ENCODE assay signal across 8 mouse cellular contexts in the genomic region with DNA sequence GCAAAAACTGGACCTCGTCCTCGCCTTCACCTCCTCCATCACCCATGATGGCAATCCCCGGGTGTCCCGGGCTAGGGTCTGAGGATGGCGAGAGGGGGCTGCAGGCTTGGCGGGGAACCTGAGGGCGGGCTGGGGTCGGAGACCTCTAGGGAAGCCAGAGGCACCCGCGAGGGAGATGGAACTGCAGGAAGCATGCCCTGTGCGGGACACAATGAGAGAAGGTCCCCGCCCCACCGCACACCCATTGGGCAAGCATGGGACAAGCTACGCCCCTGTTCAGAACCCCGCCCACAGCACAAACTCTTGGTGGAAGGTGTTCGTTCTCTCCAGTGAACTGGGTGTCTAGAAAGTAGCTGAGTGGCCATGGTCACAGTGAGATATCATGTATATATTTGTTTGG. TPM values are rescaled to one million over a fixed set of nuclear protein-coding genes. Genes with fewer than 3 reads are reported as not detected.
DNase-seq lines count a peak whose midpoint lies in the region; ATAC-seq and TF ChIP-seq lines count a peak whose summit lies in the region.

Gene Ryr1 (minus strand): TSS at position 210 of the 400 bp plus-strand sequence.

- DNase-seq in heart, adult 2 months = peak; percentile 16 to 31
- DNase-seq in heart, adult 9 months (ENCODE audit: low spot score in 2 of 2) = no peak
- DNase-seq in c-Kit-positive CD71-negative TER-119-negative erythroid progenitor cells, embryonic 14.5 days (ENCODE audit: low read depth) = peak; percentile 73
- peak; percentile 86 for DNase-seq in gastrocnemius, postnatal 14 days
- peak; percentile 32 for DNase-seq in kidney, adult 18-20 months
- DNase-seq in lung, adult 2 months = peak; percentile 33
- DNase-seq in adipocyte (ENCODE audit: low spot score) = no peak

- H3K36me3 ChIP-seq in heart, adult 2 months (ENCODE audit: control insufficient read depth, insufficient read depth, low read length) = no peaks in the 10 kb centered on the region
- no peaks in the 10 kb centered on the region for H3K36me3 ChIP-seq in neural tube, embryonic 15.5 days

- H3K4me2 ChIP-seq in neural tube, embryonic 15.5 days = peak within 1 kb of the TSS; percentile 58

- no peak for TF ChIP-seq EP300 in heart, adult 2 months (IDR thresholded peaks at IDR 0.05; ENCODE audit: insufficient read depth, low read depth, low read length)

- whole genome bisulfite sequencing in heart, adult 2 months = under 1% methylated on average over 16 of the region's 16 CpGs
- 3% methylated on average over 16 of the region's 16 CpGs for WGBS in lung, adult 2 months
- WGBS in neural tube, embryonic 15.5 days = 1% methylated on average over 16 of the region's 16 CpGs

- no peak within 1 kb of the TSS for H3K4me3 ChIP-seq in heart, adult 2 months
- H3K4me3 ChIP-seq in lung, adult 2 months (replicated peaks; ENCODE audit: extremely low read depth, low read depth, low read length) = no peak within 1 kb of the TSS
- peak within 1 kb of the TSS; percentile 30 for H3K4me3 ChIP-seq in neural tube, embryonic 15.5 days (replicated peaks)

- no peak for TF ChIP-seq POLR2A in heart, adult 2 months (IDR thresholded peaks at IDR 0.05; ENCODE audit: insufficient read depth, low read depth, low read length)
- no peak for TF ChIP-seq POLR2A in lung, adult 2 months (IDR thresholded peaks at IDR 0.05; ENCODE audit: borderline replicate concordance, extremely low read depth, low read depth, low read length)

- H3K4me1 ChIP-seq in heart, adult 2 months (ENCODE audit: control insufficient read depth, insufficient read depth, low read length) = no peaks in the 10 kb centered on the region
- no peaks in the 10 kb centered on the region for H3K4me1 ChIP-seq in lung, adult 2 months (ENCODE audit: control insufficient read depth, insufficient read depth, low read length)
- H3K4me1 ChIP-seq in neural tube, embryonic 15.5 days = peaks cover 8% of the 10 kb centered on the region; the same call in 1 of the 2 replicates

- ATAC-seq in neural tube, embryonic 15.5 days (ENCODE audit: low FRiP score) = no peak

- H3K9me3 ChIP-seq in neural tube, embryonic 15.5 days (replicated peaks) = no peaks in the 10 kb centered on the region

- H3K27me3 ChIP-seq in heart, adult 2 months (ENCODE audit: control insufficient read depth, insufficient read depth, low read length) = peaks cover 3% of the 10 kb centered on the region; the same call in 1 of the 2 replicates
- H3K27me3 ChIP-seq in neural tube, embryonic 15.5 days (replicated peaks) = peaks cover 9% of the 10 kb centered on the region; the same call in 1 of the 2 replicates

- intact Hi-C loops in heart, adult 2 months (cut with DNase I) = no loop called here
- intact Hi-C loops in gastrocnemius, postnatal 14 days (cut with DNase I; ENCODE audit: low total_unique reads) = no loop called here

- H3K79me2 ChIP-seq in heart, adult 2 months (replicated peaks; ENCODE audit: control insufficient read depth, insufficient read depth, low read length) = no peaks in the 10 kb centered on the region

- no peak within 1 kb of the TSS for H3K9ac ChIP-seq in heart, adult 2 months (ENCODE audit: low read depth, low read length)
- peak within 1 kb of the TSS; percentile 11; the same call in 1 of the 2 replicates for H3K9ac ChIP-seq in neural tube, embryonic 15.5 days (replicated peaks)

- no peak within 1 kb of the TSS for H3K27ac ChIP-seq in heart, adult 2 months
- no peak within 1 kb of the TSS for H3K27ac ChIP-seq in neural tube, embryonic 15.5 days (replicated peaks)

- no peak for TF ChIP-seq CTCF in heart, adult 2 months (IDR thresholded peaks at IDR 0.05)
- TF ChIP-seq CTCF in lung, adult 2 months (IDR thresholded peaks at IDR 0.05; ENCODE audit: insufficient read depth, low read length) = no peak

RNA-seq across cellular contexts. Expression of gene Ryr1, which starts in this region (rescaled TPM):
- under 1 TPM; 0.08 to 0.18 TPM for total RNA-seq in heart, adult 2 months (2021)
- polyA plus RNA-seq in heart, adult 2 months (2012; rRNA removed) = under 0.01 and 0.06 TPM in 2 replicates
- total RNA-seq in gastrocnemius, postnatal 14 days (2021) = 100 to 1,000 TPM; 746 to 901 TPM
- 0.10 and 10.9 TPM in 2 replicates for polyA plus RNA-seq in lung, adult 2 months (2012; rRNA removed)
- polyA plus RNA-seq in neural tube, embryonic 15.5 days (2015; fragmentation: Nextera tagmentation; extraction: Ambion mirVana) = 8.7 and 13.4 TPM in 2 replicates

Comparison
In these comparisons a context has a peak if more than half of its experiments do, and no peak if none do; other contexts are left out.
1. RNA of gene Ryr1 (total RNA-seq): 746 to 901 TPM in gastrocnemius, postnatal 14 days; 0.08 to 0.18 TPM in heart, adult 2 months; every median in the first group is over 100 times any median in the second.
2. Peak in DNase-seq in heart, adult 2 months; RNA of the gene not detected or under 1 TPM.
3. DNase-seq: peak in c-Kit-positive CD71-negative TER-119-negative erythroid progenitor cells, embryonic 14.5 days (single experiment), gastrocnemius, postnatal 14 days (single experiment), kidney, adult 18-20 months (single experiment) and lung, adult 2 months (single experiment); none in heart, adult 9 months (0 of 2) and adipocyte (single experiment).